Mouse (Mus musculus) layer of hippocampus, postnatal 36 days (tissue): ENCODE measurements around the gene Bcl7a. TPM values are rescaled to one million over a fixed set of nuclear protein-coding genes. Genes with fewer than 3 reads are reported as not detected.

Experiments
- DNase-seq, 2 experiments: peaks; one replicate each; pipeline ENCODE4 v3.0.0; 2022
- total RNA-seq, 2 experiments: library from RNA; stranded (reverse); gene quantifications; 2 replicates each; pipeline ENCODE4 v1.2.3; 2021

The Bcl7a gene
- total RNA-seq, 2 experiments from 2014 or later, result 61.7 to 66.0 TPM

DNA sequence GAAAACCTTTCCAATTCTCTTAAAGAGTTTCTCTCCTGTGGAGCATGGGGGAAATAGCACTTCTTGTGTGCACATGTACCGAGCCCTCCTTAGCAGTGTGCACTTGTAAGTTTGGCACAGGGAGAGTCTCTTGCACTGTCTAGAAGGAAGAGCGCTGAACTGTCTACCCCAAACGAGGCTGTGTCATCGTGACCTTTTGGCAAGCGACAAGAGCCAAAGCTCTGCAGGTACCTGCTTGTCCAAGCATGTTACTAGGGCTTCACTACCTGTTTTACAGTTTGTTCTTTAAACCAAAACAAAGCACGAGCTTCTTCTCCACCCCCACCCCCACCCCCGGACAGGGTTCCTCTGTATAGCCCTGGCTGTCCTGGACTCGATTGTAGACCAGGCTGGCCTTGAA, 15.9 kb upstream of the Bcl7a start:
- DNase-seq, result no peak

DNA sequence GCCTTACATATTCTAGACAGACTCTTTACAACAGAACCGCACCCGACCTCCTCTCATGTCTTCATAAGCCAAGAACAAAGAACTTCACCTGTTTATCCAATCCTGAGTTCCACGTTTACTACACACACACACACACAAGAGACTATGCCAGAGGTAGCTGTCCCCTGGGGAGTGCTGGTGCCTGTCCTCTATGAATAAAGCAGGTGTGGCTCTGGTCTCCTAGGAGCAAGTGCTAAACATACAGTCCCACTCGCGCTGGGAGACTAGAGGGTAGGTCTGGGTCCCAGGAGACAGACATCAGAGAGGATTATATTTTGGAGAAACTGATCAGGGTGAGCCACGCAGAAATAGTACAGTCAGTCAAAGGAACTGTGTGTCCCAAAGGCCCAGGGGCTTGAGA, 10.1 kb upstream of the Bcl7a start:
- DNase-seq, result no peak

DNA sequence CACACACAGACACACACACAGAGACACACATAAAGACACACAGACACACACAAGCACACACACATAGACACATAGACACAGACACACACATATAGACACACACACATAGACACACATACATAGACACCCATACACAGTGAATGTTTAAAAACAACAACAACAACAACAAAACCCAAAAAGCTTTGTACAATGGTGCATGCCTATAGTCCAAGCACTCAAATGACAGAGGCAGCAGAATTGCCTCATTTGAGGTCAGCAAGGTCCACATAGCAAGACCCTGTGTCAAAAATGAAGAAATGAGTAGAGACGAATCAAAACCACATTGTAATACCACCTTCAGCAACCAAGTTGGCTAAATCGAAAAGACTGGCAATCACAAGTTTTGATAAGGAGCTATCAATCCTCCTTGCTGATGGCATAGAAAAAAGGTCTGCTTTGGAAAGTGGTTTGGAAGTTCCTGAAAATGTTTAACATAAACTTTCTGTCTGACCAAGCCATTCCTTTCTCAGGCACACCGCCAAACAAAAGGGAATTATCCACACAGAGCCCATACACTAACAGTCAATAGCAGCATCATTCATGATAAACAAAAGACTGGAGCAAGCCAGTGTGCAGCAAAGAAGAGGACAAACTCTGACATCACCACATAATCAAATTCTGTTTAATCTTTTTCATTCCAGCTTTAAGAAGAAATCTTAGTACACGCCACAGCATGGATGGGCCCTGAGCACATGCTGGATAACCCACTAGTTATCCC, 7.3 kb upstream of the Bcl7a start:
- no peak for DNase-seq

DNA sequence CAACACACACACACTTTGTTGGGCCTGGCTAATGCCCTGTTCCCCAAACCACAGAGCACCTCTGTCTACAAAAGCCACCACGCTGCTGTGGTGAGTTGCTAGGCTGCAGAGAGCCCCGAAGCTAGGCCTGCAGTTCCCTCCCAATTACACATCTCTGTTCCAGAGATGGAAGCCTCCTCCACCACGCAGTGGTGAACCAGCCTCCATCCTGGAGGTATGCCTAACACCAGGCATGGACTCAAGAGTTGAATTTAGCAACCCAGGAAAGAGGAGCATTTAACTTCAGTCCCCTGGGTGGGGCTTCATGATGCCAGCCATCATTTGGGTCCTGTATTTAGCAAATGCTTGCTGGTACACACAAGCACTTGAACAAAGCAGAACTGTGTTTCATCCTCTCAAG, 5.2 kb upstream of the Bcl7a start:
- no peak for DNase-seq

DNA sequence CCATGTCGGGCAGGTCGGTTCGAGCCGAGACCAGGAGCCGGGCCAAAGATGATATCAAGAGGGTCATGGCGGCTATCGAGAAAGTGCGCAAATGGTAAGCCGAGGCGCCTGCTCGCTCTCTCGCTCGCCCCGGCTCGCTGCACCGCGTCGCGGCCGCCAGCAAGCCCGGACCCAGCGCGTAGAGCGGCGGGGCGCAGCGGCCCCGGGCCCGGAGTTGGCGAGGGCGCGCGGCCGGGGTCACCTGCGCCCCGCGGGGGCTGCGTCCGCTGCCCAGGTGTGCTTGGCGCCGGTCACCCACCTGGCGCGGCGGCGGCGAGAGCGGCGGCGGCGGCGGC, 961 bp downstream of the Bcl7a start:
- DNase-seq, result peak in 1 of 2 experiments; percentile 26

DNA sequence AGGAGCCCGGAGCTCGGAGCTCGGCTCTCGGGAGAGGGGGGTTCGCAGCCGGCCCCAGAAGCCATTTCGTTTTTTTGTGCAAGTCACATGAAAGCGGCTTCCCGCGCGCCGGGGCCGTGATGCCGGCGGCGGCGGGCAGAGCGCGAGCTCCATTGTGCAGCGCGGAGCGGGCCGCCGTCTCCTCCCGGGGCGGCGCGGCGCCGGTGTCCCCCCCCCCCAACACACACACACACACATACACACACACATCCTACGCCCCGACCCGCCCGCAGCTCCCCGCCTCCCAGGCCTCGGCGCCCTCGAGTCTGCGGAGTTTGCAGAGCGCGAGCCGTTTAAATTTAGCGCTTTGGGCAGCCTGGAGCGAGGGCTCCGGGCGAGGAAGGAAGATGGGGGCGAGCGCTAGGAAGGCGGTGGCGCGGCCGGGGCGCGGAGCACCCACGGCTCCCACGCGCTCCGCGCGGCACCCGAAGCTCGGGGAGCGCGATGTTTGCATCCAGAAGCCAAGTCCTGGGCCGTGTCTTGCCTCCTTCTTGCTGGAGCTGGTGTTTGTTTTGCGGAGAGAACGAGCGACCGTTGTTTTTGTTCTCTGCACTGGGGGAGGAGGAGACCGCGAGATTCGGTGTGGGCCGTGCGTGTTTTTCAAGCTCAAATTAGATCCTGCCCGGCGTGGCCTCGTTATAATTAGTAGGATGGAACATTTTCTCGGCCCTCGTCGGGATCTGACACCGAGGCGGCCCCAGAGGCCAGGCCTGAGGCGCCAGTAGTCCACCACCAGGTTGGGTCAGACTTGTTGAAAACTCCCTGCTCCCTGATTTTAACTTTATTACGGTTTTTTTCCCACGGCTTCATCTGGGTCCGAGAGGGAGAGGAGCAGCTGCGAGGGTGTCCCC, 1.6 kb downstream of the Bcl7a start:
- peak; percentile 45 to 51 for DNase-seq

DNA sequence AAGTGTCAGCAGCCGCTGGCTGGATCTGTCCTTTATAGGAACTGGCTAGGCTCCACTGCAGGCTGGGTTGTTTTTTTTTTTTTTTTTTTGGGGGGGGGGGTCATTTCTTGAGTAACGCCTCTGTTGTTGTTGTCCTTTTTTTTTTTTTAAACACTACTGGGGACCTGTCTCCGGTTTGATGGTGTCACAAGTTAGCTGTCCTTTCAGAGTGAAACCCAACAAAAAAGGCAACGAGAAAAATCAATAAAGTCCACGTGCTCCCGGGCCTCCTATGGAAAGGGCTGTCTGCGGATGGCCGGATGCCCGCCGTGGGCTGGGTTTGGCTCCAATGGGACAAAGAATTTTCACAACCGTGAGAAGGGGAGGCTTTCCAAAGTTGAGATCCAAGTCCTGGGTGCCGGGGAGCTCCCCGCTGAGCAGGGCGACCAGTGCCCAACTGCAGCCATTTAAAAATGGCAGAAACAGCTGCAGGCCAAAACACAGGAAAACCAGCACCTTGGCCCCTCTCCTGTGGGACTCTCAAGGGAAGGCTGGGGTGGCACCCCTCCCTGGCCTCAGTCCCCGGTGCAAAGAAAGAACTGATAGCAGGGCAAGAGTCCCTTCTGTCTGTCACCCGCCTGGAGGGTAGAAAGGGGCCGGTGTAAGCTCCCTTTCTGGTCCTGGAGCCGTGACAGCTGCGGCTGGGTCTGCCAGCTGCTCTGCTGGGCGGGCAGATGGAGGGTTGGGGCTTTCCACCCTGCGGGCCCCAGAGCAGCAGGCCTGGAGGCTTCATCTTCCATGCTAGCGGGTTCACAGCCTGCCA, 2.4 kb downstream of the Bcl7a start:
- peak; percentile 66 to 71 for DNase-seq

DNA sequence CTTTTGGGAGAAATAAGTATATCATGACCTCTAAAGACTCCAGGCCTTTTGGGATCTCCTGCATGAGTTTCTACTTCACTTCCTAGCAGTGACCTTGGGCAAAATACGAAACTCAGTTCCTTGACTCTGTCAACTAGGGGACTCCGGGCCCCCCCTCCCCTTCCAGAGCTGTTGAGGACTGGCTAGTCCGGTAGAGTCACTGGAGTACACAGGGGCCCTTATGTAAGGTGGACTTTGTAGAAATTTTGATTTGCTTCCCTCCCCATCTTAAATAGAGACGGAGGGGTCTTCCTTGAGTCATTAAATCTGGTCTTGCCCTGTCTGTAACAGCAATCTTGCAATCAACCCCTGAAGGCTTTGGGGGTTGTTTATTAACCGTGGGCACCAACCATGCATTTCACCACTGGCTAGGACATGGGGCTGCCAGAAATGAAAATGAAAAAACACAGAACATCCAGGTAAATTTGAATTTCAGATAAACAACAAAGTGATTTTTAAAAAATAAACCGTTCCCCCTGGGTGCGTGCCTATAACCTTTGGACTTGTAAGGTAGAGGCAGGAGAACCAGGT, 3.2 kb downstream of the Bcl7a start:
- no peak for DNase-seq

DNA sequence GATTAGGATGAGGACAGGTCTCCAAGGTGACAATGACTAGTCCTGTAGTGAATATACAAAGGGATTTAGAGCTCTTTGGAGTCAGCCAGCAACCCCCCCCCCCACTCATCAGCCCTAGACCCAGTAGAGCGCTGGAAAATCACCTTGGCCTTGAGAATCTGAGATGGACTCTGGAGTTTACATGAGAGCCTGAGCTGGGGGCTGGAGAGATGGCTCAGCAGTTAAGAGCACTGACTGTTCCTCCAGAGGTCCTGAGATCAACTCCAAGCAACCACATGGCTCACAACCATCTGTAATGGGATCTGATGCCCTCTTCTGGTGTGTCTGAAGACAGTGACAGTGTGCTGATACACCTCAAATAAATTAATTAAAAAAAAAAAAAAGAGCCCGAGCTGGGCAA, 4.4 kb downstream of the Bcl7a start:
- no peak for DNase-seq

DNA sequence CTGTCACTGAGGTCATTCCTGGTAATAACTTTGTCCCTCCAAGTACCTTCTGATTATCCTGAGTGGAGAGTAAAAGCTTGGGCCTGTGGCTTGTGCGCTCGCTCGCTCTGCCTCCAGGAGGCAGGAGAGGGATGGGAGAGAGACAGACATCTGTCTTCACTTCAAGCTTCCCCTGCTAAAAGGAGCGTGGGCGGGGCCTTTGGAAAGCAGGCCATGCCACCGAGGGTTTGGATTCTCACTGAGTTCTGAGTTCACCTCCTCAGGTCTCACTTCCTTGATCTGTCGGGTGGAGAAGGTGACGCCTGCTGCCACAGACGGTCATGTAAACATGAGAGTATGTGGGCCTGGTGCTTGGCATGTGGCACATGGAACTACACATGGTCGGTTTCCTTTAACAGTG, 6.8 kb downstream of the Bcl7a start:
- peak in 1 of 2 experiments; percentile 29 for DNase-seq

DNA sequence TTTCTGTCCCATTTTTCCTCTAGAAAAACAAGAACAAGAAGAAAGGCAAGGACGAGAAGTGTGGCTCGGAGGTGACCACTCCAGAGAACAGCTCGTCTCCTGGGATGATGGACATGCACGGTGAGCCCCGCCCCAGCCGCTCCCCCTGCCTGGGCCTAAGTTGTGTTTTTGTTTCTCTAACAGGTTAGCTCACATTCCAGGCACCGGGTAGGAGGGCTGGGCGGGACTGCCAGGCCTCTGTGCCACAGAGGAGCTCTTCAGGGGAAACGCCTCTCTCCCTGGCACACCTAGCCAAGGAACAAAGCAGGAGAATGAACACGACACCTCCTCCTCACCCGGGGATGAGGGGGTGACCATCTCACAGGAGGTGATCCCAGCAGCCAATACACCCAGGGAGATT, 12.3 kb downstream of the Bcl7a start:
- no peak for DNase-seq

DNA sequence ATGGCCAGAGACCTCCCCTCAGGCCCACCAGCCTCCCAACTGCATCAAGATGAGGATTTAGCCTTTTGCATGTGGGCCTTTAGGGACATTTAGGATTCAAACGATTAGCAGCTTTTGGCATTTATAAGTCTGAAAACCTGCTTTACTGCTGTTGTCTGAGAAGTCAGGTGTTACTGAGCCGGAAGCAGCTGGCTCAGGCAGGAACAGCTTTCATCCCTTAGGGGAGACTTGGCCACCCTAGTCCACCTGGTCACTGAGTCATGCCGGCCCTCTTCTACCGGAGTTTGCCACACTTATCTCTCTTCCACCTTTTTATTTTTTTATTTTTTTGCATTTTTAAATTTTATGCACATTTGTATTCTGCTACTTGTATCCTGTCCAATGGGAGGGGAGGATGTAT, 13.6 kb downstream of the Bcl7a start:
- no peak for DNase-seq

DNA sequence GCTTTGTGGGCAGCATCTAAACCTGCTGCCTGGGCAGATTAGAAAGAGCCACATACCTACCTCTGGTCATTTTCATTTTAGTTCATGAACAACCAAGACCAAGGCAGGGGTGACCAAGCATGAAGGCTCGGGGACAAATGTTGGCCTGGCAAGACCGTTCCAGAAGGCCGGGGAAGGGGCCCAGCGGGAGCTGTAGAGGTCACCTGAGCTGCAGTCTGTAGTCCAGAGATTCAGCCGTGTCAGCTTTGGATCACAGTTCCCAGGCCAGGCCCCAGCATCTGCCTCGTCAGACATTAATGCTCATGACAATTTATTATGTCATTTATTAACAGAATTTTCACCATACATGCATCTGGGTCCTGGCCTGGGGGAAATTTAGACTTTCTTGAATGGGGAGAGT, 15.8 kb downstream of the Bcl7a start:
- no peak for DNase-seq

DNA sequence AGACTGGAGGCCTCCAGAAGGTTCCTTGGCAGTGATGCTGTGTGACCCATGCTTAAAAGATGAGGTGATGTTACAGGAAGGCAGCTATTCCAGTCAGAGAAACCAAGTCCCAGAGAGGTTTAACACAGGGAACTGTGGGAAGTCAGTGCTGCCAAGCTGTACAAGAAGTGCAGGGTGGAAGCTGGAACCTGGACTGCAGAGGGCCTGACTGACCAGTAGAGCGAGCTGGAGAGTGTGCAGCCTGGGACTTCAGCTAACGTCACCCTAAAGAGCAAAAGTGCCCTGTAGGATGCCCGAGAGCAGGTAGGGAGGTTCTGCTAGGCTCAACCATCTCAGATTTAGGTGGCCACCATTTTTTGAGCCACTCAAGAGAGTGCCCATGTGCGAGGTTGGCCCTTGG, 19.3 kb downstream of the Bcl7a start:
- DNase-seq, result no peak

DNA sequence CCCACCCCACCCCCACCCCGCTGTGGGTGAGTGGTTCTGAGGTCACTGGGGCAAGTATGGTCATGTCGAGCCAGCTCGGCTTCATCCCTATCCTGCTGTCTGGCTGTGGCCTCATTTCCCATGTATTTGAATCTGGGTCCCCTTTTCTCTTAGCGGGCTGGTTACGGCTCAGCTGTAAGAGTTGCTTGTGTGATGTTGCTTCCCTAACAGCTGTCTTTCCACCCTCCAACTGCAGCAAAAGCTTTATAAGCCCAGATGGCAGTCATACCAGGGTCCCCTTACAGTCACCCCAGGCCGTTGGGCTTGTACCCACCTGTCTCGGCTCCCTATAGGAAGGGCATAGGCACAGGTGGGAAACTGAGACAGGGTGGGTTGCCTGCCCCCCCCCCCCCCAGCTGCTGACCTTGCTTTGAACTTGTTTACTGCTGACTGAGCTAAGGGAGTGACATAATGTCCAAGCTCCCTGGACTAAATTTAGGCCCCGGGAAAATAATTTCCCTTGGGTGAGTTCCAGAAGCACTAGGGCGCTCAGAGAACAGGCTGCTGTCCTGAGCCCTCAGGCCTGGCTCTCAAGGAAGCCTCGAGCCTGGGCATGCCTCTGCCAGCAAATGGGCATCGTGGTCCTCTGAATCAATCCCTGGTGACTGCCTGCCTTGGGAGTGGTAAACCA, 20.8 kb downstream of the Bcl7a start:
- no peak for DNase-seq

DNA sequence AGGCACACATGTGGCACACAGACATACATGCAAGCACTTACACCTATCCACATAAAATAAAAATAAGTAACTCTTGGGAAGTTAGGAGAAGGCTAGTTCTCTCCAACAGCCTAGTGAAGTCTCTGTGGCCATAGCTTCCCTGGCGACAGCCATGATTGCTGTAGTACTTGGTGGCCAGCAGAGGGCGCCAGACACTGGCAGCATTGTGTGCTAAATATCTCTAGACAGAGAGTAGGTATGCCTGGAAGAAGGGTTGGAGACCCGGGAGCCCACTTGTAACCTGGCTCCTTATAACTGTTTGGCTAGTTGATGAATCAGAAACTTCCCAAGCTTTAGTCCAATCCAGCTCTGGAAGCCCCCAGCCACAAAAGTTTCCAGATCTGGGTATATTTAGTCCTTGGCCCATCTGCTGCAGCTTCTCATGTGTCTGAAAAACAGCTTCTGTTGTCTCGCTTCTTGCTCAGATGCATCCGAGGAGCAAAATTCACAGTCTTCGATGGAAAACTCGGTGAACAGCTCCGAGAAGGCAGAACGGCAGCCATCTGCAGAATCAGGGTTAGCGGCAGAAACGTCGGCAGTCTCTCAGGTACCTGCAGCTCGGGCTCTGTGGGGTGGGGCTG, 25.3 kb downstream of the Bcl7a start:
- peak; percentile 36 to 43 for DNase-seq

DNA sequence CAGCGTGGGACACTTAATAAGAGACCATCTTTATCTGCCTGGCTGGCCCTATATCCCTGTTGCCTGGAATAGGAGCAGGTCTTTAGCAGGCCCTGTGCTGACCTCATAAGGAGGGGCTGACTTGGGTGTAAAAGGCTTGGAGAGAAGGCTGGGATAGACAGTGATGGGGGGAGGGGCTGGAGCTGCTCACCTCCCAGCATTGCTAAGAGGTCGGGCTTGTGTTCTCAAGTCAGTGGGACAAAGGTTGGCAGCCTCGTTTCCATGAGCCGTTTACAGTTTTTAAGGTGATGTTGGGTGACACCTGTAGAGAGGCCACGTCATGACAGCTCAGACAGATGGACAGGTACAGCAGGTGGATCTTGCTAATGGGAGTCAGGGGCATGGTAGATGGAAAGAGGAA, 26.4 kb downstream of the Bcl7a start:
- no peak for DNase-seq

DNA sequence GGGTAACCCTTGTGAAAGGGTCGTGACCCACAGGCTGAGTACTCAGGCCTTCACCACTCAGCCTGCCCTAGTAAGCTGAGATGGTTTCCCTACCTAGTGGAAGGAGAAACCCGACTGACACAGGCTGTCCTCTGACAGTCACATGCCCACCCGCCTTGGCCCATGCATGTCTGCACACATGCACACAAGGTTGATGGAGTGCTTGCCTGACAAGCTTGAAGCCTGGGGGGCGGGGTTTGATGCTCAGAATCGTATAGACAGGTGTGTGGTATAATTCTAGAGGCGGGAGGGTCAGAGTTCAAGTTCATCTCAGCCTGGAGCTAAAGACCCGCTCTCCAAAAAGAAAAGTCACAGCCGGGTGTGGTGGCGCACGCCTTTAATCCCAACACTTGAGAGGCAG, 31.6 kb downstream of the Bcl7a start:
- DNase-seq, result no peak

DNA sequence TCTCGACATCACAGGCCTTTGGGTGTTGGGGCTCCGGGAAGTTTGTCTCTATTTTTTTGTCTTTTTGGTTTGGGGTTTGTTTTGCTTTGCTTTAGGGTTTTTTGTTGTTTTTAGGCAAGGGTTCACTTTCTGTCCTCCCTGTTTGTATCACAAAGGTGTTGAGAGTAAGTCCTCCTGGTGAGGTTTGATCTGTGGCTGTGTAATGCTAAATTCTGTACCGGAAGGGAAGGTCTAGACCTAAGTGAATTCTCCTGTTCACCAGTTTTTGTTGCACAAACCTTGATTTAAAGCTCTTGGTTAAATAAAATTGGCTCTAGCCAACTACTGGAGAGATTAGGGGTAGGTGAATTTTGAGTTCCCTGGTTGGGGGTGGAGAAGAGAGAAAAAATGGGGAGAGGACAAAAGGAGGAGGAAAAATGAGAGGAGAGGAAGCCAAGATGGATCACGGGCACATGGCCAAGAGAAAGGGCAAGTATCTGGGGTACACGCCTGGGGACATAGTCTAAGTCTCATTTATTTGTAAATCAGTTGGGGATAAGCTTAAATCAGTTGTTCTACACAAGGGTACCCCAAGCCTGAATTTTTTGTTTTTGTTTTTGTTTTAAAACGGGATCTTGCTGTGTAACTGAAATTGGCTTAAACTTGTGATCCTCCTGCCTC, 32.3 kb downstream of the Bcl7a start:
- DNase-seq, result no peak

DNA sequence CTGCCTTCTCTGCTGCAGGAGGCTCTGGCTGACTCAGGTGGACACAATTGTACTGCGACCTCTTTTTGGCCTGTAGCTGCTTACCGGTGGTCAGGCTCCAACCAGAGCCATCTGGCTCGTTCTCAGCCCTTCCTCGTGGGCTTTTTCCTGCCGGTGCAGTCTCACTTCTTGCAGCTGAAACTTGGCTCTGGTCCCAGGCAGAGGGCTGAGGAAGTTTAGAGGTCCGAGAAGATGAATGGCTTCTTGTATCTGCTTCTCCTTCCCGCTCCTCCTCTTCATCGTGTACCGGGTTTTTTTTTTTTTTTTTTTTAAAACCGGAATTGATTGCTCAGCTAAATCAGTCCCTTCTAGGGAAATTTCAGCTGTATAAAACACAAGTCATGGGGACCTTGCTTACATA, 32.9 kb downstream of the Bcl7a start:
- peak; percentile 44 to 55 for DNase-seq
